Mouse (Mus musculus): ENCODE results near the gene Edem1. TPM values are rescaled to one million over a fixed set of nuclear protein-coding genes. Genes with fewer than 3 reads are reported as not detected.

Edem1 gene
- total and polyA plus RNA-seq, 3 experiments: 70.9 to 216 (median 157) TPM

- Histone ChIP-seq H3K9ac (ENCODE audit: insufficient read depth, low read depth) (no peak overlapping the region), H3K27me3 (replicated peaks) (no peaks in the 10 kb centered on the region), H3K4me1 (ENCODE audit: control insufficient read depth in 1 of 2, insufficient read depth in 2 of 2) (peaks cover 0 to 82% of the 10 kb centered on the region in 2 experiments; a peak in 3 of 4 replicates), H3K27ac (ENCODE audit: insufficient read depth, low read depth) (no peak overlapping the region), H3K4me3 (replicated peaks in 1 of 3; ENCODE audit: low read depth in 2 of 3, low read length in 2 of 3, poor library complexity in 1 of 3) (no peak overlapping the region), H3K36me3 (replicated peaks in 1 of 2; ENCODE audit: control insufficient read depth in 1 of 2, insufficient read depth in 1 of 2, low read length in 1 of 2) (peaks cover 1 to 72% of the 10 kb centered on the region in 2 experiments), H3K9me3 (replicated peaks; ENCODE audit: low read length) (no peaks in the 10 kb centered on the region), H3K79me2 (replicated peaks; ENCODE audit: control insufficient read depth, extremely low read depth, insufficient read depth, poor library complexity, severe bottlenecking) (peaks cover 93% of the 10 kb centered on the region), H3K4me2 (ENCODE audit: insufficient read depth, low read depth, poor library complexity, severe bottlenecking) (no peak overlapping the region)
- dilution Hi-C loops (cut with MboI; ENCODE audit: extremely low pct_ligation_motif_present, extremely low pct_unique_long_range_greater_than_20kb, low sequenced_read_pairs): no loop called here
- TF ChIP-seq BHLHE40 (IDR thresholded peaks at IDR 0.05; ENCODE audit: low read depth, low read length) (no peak), CTCF (conservative IDR thresholded peaks at IDR 0.05 in 1 of 2, IDR thresholded peaks at IDR 0.05 in 1 of 2; ENCODE audit: low read depth in 2 of 2, low read length in 2 of 2) (peak in 1 of 2 experiments; percentile 21; a peak in 1 of 4 replicates)
- no peak for DNase-seq (ENCODE audit: extremely low read depth)
- in situ Hi-C loops (cut with MboI; ENCODE audit: low pct_ligation_motif_present, low pct_unique_long_range_greater_than_20kb, low sequenced_read_pairs): no loop called here
Measured at GRCm38 (mm10) chr6:108796706-108797105, 31.7 kb upstream of the Edem1 start.

- Histone ChIP-seq H3K9me3 (replicated peaks; ENCODE audit: low read length) (no peaks in the 10 kb centered on the region), H3K36me3 (replicated peaks in 1 of 2; ENCODE audit: control insufficient read depth in 1 of 2, insufficient read depth in 1 of 2, low read length in 1 of 2) (peaks cover 0 to 26% of the 10 kb centered on the region in 2 experiments), H3K9ac (ENCODE audit: insufficient read depth, low read depth) (no peak overlapping the region), H3K79me2 (replicated peaks; ENCODE audit: control insufficient read depth, extremely low read depth, insufficient read depth, poor library complexity, severe bottlenecking) (peaks cover 87% of the 10 kb centered on the region), H3K4me1 (ENCODE audit: control insufficient read depth in 1 of 2, insufficient read depth in 2 of 2) (peaks cover 13 to 76% of the 10 kb centered on the region in 2 experiments), H3K4me3 (replicated peaks in 1 of 3; ENCODE audit: low read depth in 2 of 3, low read length in 2 of 3, poor library complexity in 1 of 3) (no peak overlapping the region), H3K27ac (ENCODE audit: insufficient read depth, low read depth) (no peak overlapping the region), H3K27me3 (replicated peaks) (no peaks in the 10 kb centered on the region), H3K4me2 (ENCODE audit: insufficient read depth, low read depth, poor library complexity, severe bottlenecking) (no peak overlapping the region; the same call in 1 of the 2 replicates)
- dilution Hi-C loops (cut with MboI; ENCODE audit: extremely low pct_ligation_motif_present, extremely low pct_unique_long_range_greater_than_20kb, low sequenced_read_pairs) (no loop called here), in situ Hi-C loops (cut with MboI; ENCODE audit: low pct_ligation_motif_present, low pct_unique_long_range_greater_than_20kb, low sequenced_read_pairs) (no loop called here)
- TF ChIP-seq CHD1 (IDR thresholded peaks at IDR 0.05; ENCODE audit: low read depth, low read length): no peak
- no peak for TF ChIP-seq ZKSCAN1 (IDR thresholded peaks at IDR 0.05; ENCODE audit: borderline replicate concordance, low read depth, low read length)
- TF ChIP-seq USF1 (IDR thresholded peaks at IDR 0.05; ENCODE audit: low read depth, low read length): no peak
- no peak for TF ChIP-seq ETS1 (conservative IDR thresholded peaks at IDR 0.05; ENCODE audit: low read depth, low read length)
- no peak for DNase-seq (ENCODE audit: extremely low read depth)
Measured at GRCm38 (mm10) chr6:108805194-108805593, 23.2 kb upstream of the Edem1 start.

- no peak overlapping the region for H3K4me3 ChIP-seq (replicated peaks in 1 of 3; ENCODE audit: low read depth in 2 of 3, low read length in 2 of 3, poor library complexity in 1 of 3)
- TF ChIP-seq ZMIZ1 (IDR thresholded peaks at IDR 0.05; ENCODE audit: low read depth, low read length) (no peak), PAX5 (IDR thresholded peaks at IDR 0.05; ENCODE audit: low read length) (no peak), ZC3H11A (IDR thresholded peaks at IDR 0.05; ENCODE audit: low read depth, low read length) (no peak), BHLHE40 (IDR thresholded peaks at IDR 0.05; ENCODE audit: low read depth, low read length) (no peak), USF1 (IDR thresholded peaks at IDR 0.05; ENCODE audit: low read depth, low read length) (no peak), SIN3A (IDR thresholded peaks at IDR 0.05; ENCODE audit: low read length) (no peak), HCFC1 (IDR thresholded peaks at IDR 0.05; ENCODE audit: low read depth, low read length) (no peak), CHD1 (IDR thresholded peaks at IDR 0.05; ENCODE audit: low read depth, low read length) (no peak), MYC (IDR thresholded peaks at IDR 0.05; ENCODE audit: low read depth, low read length) (no peak), POLR2A (IDR thresholded peaks at IDR 0.05; ENCODE audit: low read depth, low read length) (no peak), CHD2 (IDR thresholded peaks at IDR 0.05; ENCODE audit: low read length) (no peak), ETS1 (conservative IDR thresholded peaks at IDR 0.05; ENCODE audit: low read depth, low read length) (no peak), MXI1 (IDR thresholded peaks at IDR 0.05; ENCODE audit: low read depth, low read length) (no peak)
- no peaks in the 10 kb centered on the region for H3K27me3 ChIP-seq (replicated peaks)
- in situ Hi-C loops (cut with MboI; ENCODE audit: low pct_ligation_motif_present, low pct_unique_long_range_greater_than_20kb, low sequenced_read_pairs) (no loop called here), dilution Hi-C loops (cut with MboI; ENCODE audit: extremely low pct_ligation_motif_present, extremely low pct_unique_long_range_greater_than_20kb, low sequenced_read_pairs) (no loop called here)
- DNase-seq (ENCODE audit: extremely low read depth): no peak
- H3K36me3 ChIP-seq (replicated peaks in 1 of 2; ENCODE audit: control insufficient read depth in 1 of 2, insufficient read depth in 1 of 2, low read length in 1 of 2): peaks cover 0 to 29% of the 10 kb centered on the region in 2 experiments
- H3K9ac ChIP-seq (ENCODE audit: insufficient read depth, low read depth): no peak overlapping the region
- peaks cover 13 to 79% of the 10 kb centered on the region in 2 experiments for H3K4me1 ChIP-seq (ENCODE audit: control insufficient read depth in 1 of 2, insufficient read depth in 2 of 2)
- H3K27ac ChIP-seq (ENCODE audit: insufficient read depth, low read depth): no peak overlapping the region
- no peak overlapping the region for H3K4me2 ChIP-seq (ENCODE audit: insufficient read depth, low read depth, poor library complexity, severe bottlenecking)
- no peaks in the 10 kb centered on the region for H3K9me3 ChIP-seq (replicated peaks; ENCODE audit: low read length)
- H3K79me2 ChIP-seq (replicated peaks; ENCODE audit: control insufficient read depth, extremely low read depth, insufficient read depth, poor library complexity, severe bottlenecking): peaks cover 86% of the 10 kb centered on the region
Measured at GRCm38 (mm10) chr6:108805871-108806270, 22.6 kb upstream of the Edem1 start.
